Mouse (Mus musculus) liver, postnatal 0 days (tissue): ENCODE results near the gene Zcchc3. TPM values are rescaled to one million over a fixed set of nuclear protein-coding genes. Genes with fewer than 3 reads are reported as not detected.

Experiments used
- ATAC-seq: fragments of 200-750 bp; cut with Nextera tagmentation; 2 replicates; pipeline ENCODE4 v1.8.0; 2017; ENCODE audit warnings: mild to moderate bottlenecking, moderate library complexity
- DNase-seq: peaks from one replicate; pipeline ENCODE4 v3.0.0-alpha.2; 2016
- H3K27ac ChIP-seq: fragments of 300-500 bp; sonication (generic); 2 replicates; pipeline ENCODE4 v1.5.1; 2014; ENCODE audit warnings: antibody characterized with exemption, moderate library complexity, mild to moderate bottlenecking, low read depth
- H3K27me3 ChIP-seq: fragments of 300-500 bp; sonication (generic); 2 replicates; pipeline ENCODE4 v1.6.1; 2014; ENCODE audit warnings: low read length, control low read depth, mixed read lengths; ENCODE audit not compliant: insufficient read depth
- H3K36me3 ChIP-seq: fragments of 300-500 bp; sonication (generic); replicated peaks from 2 replicates; pipeline ENCODE4 v1.6.1; 2014; ENCODE audit warnings: mild to moderate bottlenecking, control low read depth, low read length, moderate library complexity, mixed read lengths; ENCODE audit not compliant: insufficient read depth
- H3K4me1 ChIP-seq: fragments of 300-500 bp; sonication (generic); 2 replicates; pipeline ENCODE4 v1.6.1; 2014; ENCODE audit warnings: antibody characterized with exemption, mild to moderate bottlenecking, control low read depth; ENCODE audit not compliant: insufficient read depth
- H3K4me2 ChIP-seq: fragments of 300-500 bp; sonication (generic); 2 replicates; pipeline ENCODE4 v1.6.1; 2014; ENCODE audit warnings: low read depth, mild to moderate bottlenecking, low read length, moderate library complexity, mixed read lengths
- H3K4me3 ChIP-seq: fragments of 300-500 bp; sonication (generic); 2 replicates; pipeline ENCODE4 v1.5.1; 2014; ENCODE audit warnings: low read depth, low read length
- H3K9ac ChIP-seq: fragments of 300-500 bp; sonication (generic); replicated peaks from 2 replicates; pipeline ENCODE4 v1.6.1; 2014; ENCODE audit warnings: mild to moderate bottlenecking, moderate library complexity
- H3K9me3 ChIP-seq: fragments of 300-500 bp; sonication (generic); 2 replicates; pipeline ENCODE4 v1.6.1; 2016; ENCODE audit warnings: mild to moderate bottlenecking, control low read depth, low read length, mixed read lengths
- CTCF ChIP-seq: sonication (generic); IDR thresholded peaks from 2 replicates; pipeline ENCODE4 v1.5.1; 2016; ENCODE audit warnings: antibody characterized with exemption, low read depth
- EP300 ChIP-seq: IDR thresholded peaks from 2 replicates; pipeline ENCODE4 v1.6.1; 2016; ENCODE audit warnings: antibody characterized with exemption, low read depth, mild to moderate bottlenecking
- WGBS: fragments of 180-500 bp; shearing (Covaris S2); extraction: QIAGEN DNeasy Blood & Tissue Kit; methylation state at CpG from one replicate; pipeline ENCODE4 v1.1.7; 2014; ENCODE audit not compliant: insufficient replicate concordance; 5-methylcytosine and 5-hydroxymethylcytosine counted together
- polyA plus RNA-seq: library from polyadenylated mRNA; unstranded; fragments of >200 nt; fragmentation: Nextera tagmentation; extraction: Ambion mirVana; gene quantifications from 2 replicates; pipeline ENCODE4 v1.2.1, GENCODE M21; 2015

The Zcchc3 gene
- polyA plus RNA-seq, 1 experiment from 2014 or later = 6.4 TPM

- WGBS = 78% methylated on average over 8 of the region's 8 CpGs
- Histone ChIP-seq H3K27me3 (no peaks in the 10 kb centered on the region), H3K4me2 (no peak overlapping the region), H3K4me3 (no peak overlapping the region), H3K9me3 (no peaks in the 10 kb centered on the region), H3K36me3 (no peaks in the 10 kb centered on the region), H3K9ac (no peak overlapping the region), H3K4me1 (no peaks in the 10 kb centered on the region), H3K27ac (no peak overlapping the region)
- no peak for ATAC-seq
- TF ChIP-seq CTCF (no peak), EP300 (no peak)
- no peak for DNase-seq
Measured at GRCm38 (mm10) chr2:152443281-152443680, 28.5 kb upstream of the Zcchc3 start.

- Histone ChIP-seq H3K9me3 (no peaks in the 10 kb centered on the region), H3K36me3 (no peaks in the 10 kb centered on the region), H3K4me3 (no peak overlapping the region), H3K27ac (no peak overlapping the region), H3K9ac (no peak overlapping the region), H3K4me2 (no peak overlapping the region), H3K27me3 (no peaks in the 10 kb centered on the region), H3K4me1 (peaks cover 1% of the 10 kb centered on the region)
- DNase-seq = no peak
- TF ChIP-seq EP300 (no peak), CTCF (no peak)
- no peak for ATAC-seq
- 82% methylated on average over 4 of the region's 4 CpGs for WGBS
Measured at GRCm38 (mm10) chr2:152442322-152442721, 27.5 kb upstream of the Zcchc3 start.

- no peaks in the 10 kb centered on the region for H3K36me3 ChIP-seq
- 81% methylated on average over 2 of the region's 2 CpGs for WGBS
- H3K27ac ChIP-seq = no peak overlapping the region
- peaks cover 4% of the 10 kb centered on the region for H3K4me1 ChIP-seq
- H3K9me3 ChIP-seq = no peaks in the 10 kb centered on the region
- H3K4me2 ChIP-seq = no peak overlapping the region
- no peaks in the 10 kb centered on the region for H3K27me3 ChIP-seq
- no peak overlapping the region for H3K4me3 ChIP-seq
- no peak overlapping the region for H3K9ac ChIP-seq
- DNase-seq (no peak), ATAC-seq (no peak)
- TF ChIP-seq EP300 = no peak
- no peak for TF ChIP-seq CTCF
Measured at GRCm38 (mm10) chr2:152439833-152440232, 25.0 kb upstream of the Zcchc3 start.

- H3K27me3 ChIP-seq = no peaks in the 10 kb centered on the region
- H3K9ac ChIP-seq = no peak overlapping the region
- WGBS = 47% methylated on average over 1 of the region's 1 CpGs
- no peaks in the 10 kb centered on the region for H3K9me3 ChIP-seq
- H3K4me1 ChIP-seq = peaks cover 4% of the 10 kb centered on the region
- no peak for ATAC-seq
- TF ChIP-seq CTCF (peak; percentile 43), EP300 (no peak)
- H3K27ac ChIP-seq = no peak overlapping the region
- H3K36me3 ChIP-seq = no peaks in the 10 kb centered on the region
- H3K4me2 ChIP-seq = no peak overlapping the region
- no peak for DNase-seq
- H3K4me3 ChIP-seq = no peak overlapping the region
Measured at GRCm38 (mm10) chr2:152438963-152439362, 24.1 kb upstream of the Zcchc3 start.

GRCm38 (mm10) chr2:152436983-152437860, 22.4 kb upstream of the Zcchc3 start:
- ATAC-seq = peak; percentile 87
- 4% methylated on average over 23 of the region's 23 CpGs for WGBS
- H3K4me1 ChIP-seq = peaks cover 4% of the 10 kb centered on the region
- no peak overlapping the region for H3K9ac ChIP-seq
- H3K27ac ChIP-seq = no peak overlapping the region
- TF ChIP-seq EP300 (no peak), CTCF (peak; percentile 95)
- no peaks in the 10 kb centered on the region for H3K36me3 ChIP-seq
- peak overlapping the region; percentile 27; the same call in 1 of the 2 replicates for H3K4me3 ChIP-seq
- no peaks in the 10 kb centered on the region for H3K27me3 ChIP-seq
- H3K4me2 ChIP-seq = peak overlapping the region; percentile 69
- DNase-seq = peak; percentile 83
- H3K9me3 ChIP-seq = no peaks in the 10 kb centered on the region

- TF ChIP-seq EP300 (no peak), CTCF (no peak)
- 58% methylated on average over 7 of the region's 7 CpGs for WGBS
Measured at GRCm38 (mm10) chr2:152436405-152436901, 21.6 kb upstream of the Zcchc3 start.

More at GRCm38 (mm10) chr2:152436405-152436901, 21.6 kb upstream of the Zcchc3 start:
- Histone ChIP-seq H3K27me3 (no peaks in the 10 kb centered on the region), H3K4me3 (no peak overlapping the region), H3K4me2 (no peak overlapping the region), H3K9ac (no peak overlapping the region), H3K27ac (no peak overlapping the region), H3K9me3 (no peaks in the 10 kb centered on the region), H3K36me3 (no peaks in the 10 kb centered on the region), H3K4me1 (peaks cover 4% of the 10 kb centered on the region)
- ATAC-seq (no peak), DNase-seq (no peak)
